Mouse (Mus musculus): ENCODE results near the gene Ocel1. TPM values are rescaled to one million over a fixed set of nuclear protein-coding genes. Genes with fewer than 3 reads are reported as not detected.

Gene Ocel1
- total RNA-seq, 2 experiments from 2014 or later: 16.6 to 19.0 TPM

- intact Hi-C loops (cut with DNase I): loop anchor here (5.0 kb wide), 3 partner anchors 96 to 554 kb away; partner anchors contain the start of genes Haus8, Myo9b and Rpl18a
- TF ChIP-seq CTCF (IDR thresholded peaks at IDR 0.05): no peak
- no peak overlapping the region for H3K4me3 ChIP-seq
- no peak overlapping the region for H3K27ac ChIP-seq
- DNase-seq (ENCODE audit: extremely low spot score in 1 of 2, low spot score in 2 of 2): no peak
Observed at GRCm38 (mm10) chr8:71368366-71368765, 2.7 kb upstream of the Ocel1 start.

- intact Hi-C loops (cut with DNase I): loop anchor here (5.0 kb wide), 3 partner anchors 97 to 553 kb away; partner anchors contain the start of genes Haus8, Myo9b and Rpl18a
- Histone ChIP-seq H3K27ac (no peak overlapping the region), H3K4me3 (no peak overlapping the region)
- TF ChIP-seq CTCF (IDR thresholded peaks at IDR 0.05): no peak
- no peak for DNase-seq (ENCODE audit: extremely low spot score in 1 of 2, low spot score in 2 of 2)
Observed at GRCm38 (mm10) chr8:71369040-71369718, 1.9 kb upstream of the Ocel1 start.

- Histone ChIP-seq H3K27ac (peak overlapping the region; percentile 99), H3K4me3 (peak overlapping the region; percentile 95)
- no peak for DNase-seq (ENCODE audit: extremely low spot score in 1 of 2, low spot score in 2 of 2)
- no peak for TF ChIP-seq CTCF (IDR thresholded peaks at IDR 0.05)
- intact Hi-C loops (cut with DNase I): loop anchor here (5.0 kb wide), 1 partner anchor 92 kb away; the partner anchor contains the start of genes Abhd8 and Mrpl34
Observed at GRCm38 (mm10) chr8:71370711-71371235, 325 bp upstream of the Ocel1 start.

GRCm38 (mm10) chr8:71372427-71372826, 1.3 kb downstream of the Ocel1 start:
- no peak for DNase-seq (ENCODE audit: extremely low spot score in 1 of 2, low spot score in 2 of 2)
- Histone ChIP-seq H3K27ac (no peak overlapping the region), H3K4me3 (no peak overlapping the region)
- intact Hi-C loops (cut with DNase I): loop anchor here (5.0 kb wide), 1 partner anchor 90 kb away; the partner anchor contains the start of genes Abhd8 and Mrpl34
- no peak for TF ChIP-seq CTCF (IDR thresholded peaks at IDR 0.05)

DNA sequence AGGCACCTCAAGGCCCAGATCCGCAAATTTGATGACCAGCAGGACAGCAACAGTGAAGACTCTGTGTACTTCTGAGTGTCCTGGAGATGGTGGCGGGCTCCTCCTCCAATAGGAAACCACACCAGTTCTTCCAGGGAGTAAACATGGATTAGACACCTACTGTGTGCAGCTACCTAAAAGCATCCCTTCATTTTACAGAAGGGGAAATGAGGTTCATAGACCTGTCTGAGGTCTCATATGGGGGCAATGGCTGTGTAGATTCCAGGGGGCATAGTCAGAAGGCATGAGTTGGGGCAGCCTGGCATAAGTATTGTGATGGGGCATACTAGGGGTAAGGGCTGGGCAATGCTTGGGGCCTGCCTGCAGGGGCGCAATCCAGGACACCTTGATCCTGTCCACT, 1.9 kb downstream of the Ocel1 start:
- Histone ChIP-seq H3K4me3 (no peak overlapping the region), H3K27ac (no peak overlapping the region)
- no peak for DNase-seq (ENCODE audit: extremely low spot score in 1 of 2, low spot score in 2 of 2)
- TF ChIP-seq CTCF (IDR thresholded peaks at IDR 0.05): no peak
- intact Hi-C loops (cut with DNase I): loop anchor here (5.0 kb wide), 1 partner anchor 89 kb away; the partner anchor contains the start of genes Abhd8 and Mrpl34

GRCm38 (mm10) chr8:71374616-71375206, 3.6 kb downstream of the Ocel1 start:
- intact Hi-C loops (cut with DNase I): loop anchor here (5.0 kb wide), 1 partner anchor 88 kb away; the partner anchor contains the start of genes Abhd8 and Mrpl34

DNA sequence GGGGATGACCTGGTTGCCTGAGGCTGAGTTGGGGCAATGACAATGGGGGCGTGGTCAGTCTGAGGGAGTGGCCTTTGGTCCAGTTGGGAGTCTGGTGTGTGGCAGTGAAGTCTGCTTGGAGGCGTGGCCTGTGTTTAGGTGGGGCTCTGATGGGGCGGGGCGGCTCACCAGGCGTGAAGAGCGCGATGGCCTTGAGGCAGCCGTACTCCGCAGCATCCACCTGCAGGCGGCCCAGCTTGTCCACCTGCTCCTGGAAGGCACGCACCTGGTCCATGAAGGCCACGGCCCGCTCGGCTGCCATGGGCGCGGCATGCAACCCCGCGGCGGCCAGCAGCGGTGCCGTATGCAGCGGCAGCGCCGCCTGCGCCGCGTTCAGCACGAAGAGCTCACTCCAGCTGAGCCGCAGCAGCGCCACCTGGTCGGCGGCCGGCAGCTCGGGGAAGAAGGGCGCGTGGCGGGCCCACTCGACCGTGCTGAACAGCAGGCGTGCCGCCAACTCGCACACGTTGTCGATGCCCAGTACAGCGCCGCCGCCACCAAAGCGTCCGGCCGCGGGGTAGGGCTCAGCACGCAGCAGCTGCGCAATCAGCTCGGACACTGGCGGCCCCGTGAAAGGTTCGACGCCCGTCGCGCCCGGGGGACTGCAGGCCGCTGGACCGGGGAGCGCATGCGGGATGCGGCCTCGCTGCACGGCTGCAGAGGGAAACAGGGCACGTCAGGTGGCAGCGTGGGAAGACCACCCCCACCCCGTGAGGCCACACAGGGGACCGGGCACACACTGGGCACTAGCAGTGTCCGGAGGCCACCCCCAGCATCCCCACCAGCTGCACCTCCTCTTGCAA, 4.7 kb downstream of the Ocel1 start:
- Histone ChIP-seq H3K27ac (peak overlapping the region; percentile 62), H3K4me3 (peak overlapping the region; percentile 42)
- intact Hi-C loops (cut with DNase I): no loop called here
- TF ChIP-seq CTCF (IDR thresholded peaks at IDR 0.05): no peak; the same call in 1 of the 2 replicates
- peak; percentile 68 to 78 for DNase-seq (ENCODE audit: extremely low spot score in 1 of 2, low spot score in 2 of 2)

More at GRCm38 (mm10) chr8:71374616-71375206, 3.6 kb downstream of the Ocel1 start:
- Histone ChIP-seq H3K4me3 (no peak overlapping the region), H3K27ac (no peak overlapping the region)
- DNase-seq (ENCODE audit: extremely low spot score in 1 of 2, low spot score in 2 of 2): no peak
- no peak for TF ChIP-seq CTCF (IDR thresholded peaks at IDR 0.05)

GRCm38 (mm10) chr8:71376423-71377030, 5.4 kb downstream of the Ocel1 start:
- Histone ChIP-seq H3K27ac (peak overlapping the region; percentile 62), H3K4me3 (peak overlapping the region; percentile 42; the same call in 1 of the 2 replicates)
- no peak for DNase-seq (ENCODE audit: extremely low spot score in 1 of 2, low spot score in 2 of 2)
- intact Hi-C loops (cut with DNase I): no loop called here
- no peak for TF ChIP-seq CTCF (IDR thresholded peaks at IDR 0.05)

DNA sequence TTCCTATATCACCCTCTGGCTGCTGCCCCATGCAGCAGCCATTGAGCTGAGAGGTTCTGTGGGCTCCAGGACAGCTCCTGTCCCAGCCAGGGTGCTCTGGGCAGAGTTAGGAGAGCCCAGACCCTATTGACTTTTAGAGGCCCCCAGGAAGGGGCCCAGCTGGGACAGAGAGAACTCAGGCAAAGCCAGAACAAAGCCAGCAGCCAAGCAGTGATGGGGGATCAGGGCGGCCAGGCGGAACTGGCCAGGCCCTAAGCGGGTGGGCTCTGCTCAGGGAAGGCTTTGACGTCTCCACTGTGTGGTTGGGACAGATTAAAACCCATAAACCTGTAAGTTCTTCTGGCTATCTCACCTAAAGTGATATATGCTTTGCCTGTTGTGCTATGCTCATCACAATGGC, 7.9 kb downstream of the Ocel1 start:
- H3K27ac ChIP-seq: no peak overlapping the region
- no peak overlapping the region for H3K4me3 ChIP-seq
- no peak for TF ChIP-seq CTCF (IDR thresholded peaks at IDR 0.05)
- intact Hi-C loops (cut with DNase I): no loop called here
- no peak for DNase-seq (ENCODE audit: extremely low spot score in 1 of 2, low spot score in 2 of 2)

GRCm38 (mm10) chr8:71379512-71380075, 8.5 kb downstream of the Ocel1 start:
- H3K27ac ChIP-seq: no peak overlapping the region
- intact Hi-C loops (cut with DNase I): no loop called here

More at GRCm38 (mm10) chr8:71379512-71380075, 8.5 kb downstream of the Ocel1 start:
- H3K4me3 ChIP-seq: peak overlapping the region; percentile 89
- no peak for DNase-seq (ENCODE audit: extremely low spot score in 1 of 2, low spot score in 2 of 2)
- no peak for TF ChIP-seq CTCF (IDR thresholded peaks at IDR 0.05)

Data from left cerebral cortex, adult 2 months (tissue).